Mouse (Mus musculus): ENCODE results near the gene Kif26b.

Gene Kif26b

DNA sequence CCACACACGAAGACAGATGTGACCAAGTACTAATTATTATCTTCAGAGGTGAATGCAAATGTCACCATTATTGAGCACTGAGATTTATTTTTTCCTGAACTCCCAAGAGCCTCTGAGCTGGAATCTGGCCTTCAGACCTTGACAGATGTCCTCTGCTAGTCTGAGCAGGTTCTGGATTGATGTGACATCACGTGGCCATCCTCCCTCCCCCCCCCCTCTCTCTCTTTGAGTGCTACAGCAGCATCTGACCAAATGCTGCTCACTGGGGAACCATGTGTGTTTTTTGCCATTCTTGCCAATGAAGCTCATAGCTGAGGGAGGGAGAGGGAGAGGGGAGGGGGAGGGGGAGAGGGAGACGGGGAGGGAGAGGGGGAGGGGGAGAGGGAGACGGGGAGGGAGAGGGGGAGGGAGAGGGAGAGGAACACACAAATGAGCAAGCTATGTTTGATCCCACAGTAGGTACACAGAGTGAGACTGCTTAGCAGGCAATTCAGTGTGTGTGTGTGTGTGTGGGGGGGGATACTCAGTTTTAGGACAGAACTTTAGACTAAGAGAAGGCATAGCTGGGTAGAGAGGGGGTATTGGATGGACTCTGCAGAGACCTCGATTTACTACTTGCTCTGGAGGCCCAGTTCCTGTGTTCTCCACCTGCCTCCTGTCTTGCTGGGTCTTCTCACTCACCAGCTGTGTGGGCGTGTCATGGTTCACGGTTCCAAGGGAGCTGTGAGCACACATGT is 241.9 kb downstream of the Kif26b start:
- no peak for DNase-seq (ENCODE audit: low spot score)

DNA sequence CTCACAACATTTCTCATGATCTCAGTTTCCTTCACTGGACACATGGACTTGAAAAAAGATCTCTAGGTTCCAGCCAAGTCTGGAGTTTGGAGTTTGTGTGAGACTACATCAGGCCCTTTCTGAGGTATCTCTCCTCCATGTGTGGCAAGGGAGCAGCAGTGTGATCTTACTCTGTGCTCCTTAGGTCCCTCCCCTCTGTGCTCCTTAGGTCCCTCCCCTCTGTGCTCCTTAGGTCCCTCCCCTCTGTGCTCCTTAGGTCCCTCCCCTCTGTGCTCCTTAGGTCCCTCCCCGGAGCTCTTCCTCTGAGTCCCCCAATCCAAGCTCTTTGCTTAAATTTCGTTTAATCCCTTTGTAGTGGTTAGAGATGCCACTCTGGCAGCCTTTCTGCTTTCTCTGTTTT is 250.8 kb downstream of the Kif26b start:
- no peak for DNase-seq (ENCODE audit: low spot score)

DNA sequence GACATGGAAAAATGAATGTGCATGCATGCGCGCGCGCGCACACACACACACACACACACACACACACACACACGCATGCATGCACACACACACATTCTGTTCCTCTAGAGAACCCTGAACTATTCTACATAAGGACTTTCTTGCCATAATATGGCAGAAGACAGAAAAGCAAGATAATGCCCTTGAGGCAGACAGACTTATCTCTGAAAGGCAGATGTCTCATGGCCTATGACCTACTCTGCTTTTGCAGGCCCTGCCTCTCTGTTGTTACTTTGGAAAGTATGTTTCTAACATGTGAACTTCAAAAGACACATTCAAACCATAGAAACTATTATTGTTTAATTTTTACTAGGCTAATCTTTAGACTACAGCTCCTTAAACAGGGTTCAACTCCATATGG is 255.1 kb downstream of the Kif26b start:
- DNase-seq (ENCODE audit: low spot score): no peak

DNA sequence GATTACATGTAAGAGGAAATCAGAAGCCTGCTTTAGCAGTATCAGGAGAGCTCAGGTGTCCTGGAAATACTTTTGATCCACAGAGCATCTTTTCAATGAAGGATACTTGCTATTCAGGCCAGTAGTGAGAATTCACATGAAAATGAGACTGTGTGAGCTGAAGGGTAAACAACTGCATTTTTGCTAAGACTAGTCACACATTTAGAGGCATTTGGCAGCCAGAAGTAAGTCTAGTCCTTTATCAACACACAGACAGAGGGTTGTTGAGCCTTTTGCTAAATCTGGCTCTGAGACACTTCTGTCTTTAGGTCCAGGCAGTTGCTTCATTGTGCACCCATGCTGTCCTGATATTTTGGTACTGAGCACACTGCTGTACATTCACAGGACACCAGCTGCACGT is 262.3 kb downstream of the Kif26b start:
- DNase-seq (ENCODE audit: low spot score): no peak

DNA sequence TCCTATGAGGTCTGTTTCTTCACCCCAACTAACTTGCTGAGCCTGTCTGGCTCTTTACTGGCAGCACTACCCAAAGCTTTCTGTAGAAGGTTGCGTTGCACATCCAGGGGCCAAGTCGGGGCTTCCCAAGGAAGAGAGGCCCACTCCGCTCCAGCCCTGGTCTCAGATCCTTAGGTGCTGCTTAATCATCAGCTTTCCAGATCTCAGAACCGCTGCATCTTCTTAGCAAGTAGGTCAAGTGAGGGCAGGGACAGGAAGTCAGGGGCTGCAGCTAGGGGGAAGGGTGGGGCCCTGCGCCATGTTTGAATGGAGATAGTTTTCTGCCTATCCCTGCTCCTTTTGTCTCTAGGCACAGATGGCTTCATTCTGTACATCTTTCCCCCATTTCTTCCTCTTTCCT is 263.8 kb downstream of the Kif26b start:
- no peak for DNase-seq (ENCODE audit: low spot score)

DNA sequence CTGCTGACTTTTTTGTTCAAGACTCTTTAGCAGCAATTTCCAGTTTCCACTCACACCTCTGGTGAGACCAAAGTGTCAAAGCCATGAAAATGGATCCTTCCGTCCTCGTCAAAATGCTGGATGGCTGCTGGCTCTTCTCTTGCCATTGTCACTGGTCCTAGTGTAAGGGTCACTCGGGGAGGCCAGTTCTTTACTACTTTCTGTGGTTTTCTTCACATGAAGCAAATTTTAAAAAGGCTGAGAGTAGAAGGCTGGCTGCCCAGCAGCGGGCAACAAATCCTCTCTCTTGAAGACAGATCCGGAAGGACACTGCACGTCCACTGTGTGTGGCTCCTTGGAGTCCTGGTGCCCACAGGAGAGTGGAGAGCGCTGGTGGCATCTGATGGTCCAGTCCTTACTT is 265.9 kb downstream of the Kif26b start:
- DNase-seq (ENCODE audit: low spot score): no peak

DNA sequence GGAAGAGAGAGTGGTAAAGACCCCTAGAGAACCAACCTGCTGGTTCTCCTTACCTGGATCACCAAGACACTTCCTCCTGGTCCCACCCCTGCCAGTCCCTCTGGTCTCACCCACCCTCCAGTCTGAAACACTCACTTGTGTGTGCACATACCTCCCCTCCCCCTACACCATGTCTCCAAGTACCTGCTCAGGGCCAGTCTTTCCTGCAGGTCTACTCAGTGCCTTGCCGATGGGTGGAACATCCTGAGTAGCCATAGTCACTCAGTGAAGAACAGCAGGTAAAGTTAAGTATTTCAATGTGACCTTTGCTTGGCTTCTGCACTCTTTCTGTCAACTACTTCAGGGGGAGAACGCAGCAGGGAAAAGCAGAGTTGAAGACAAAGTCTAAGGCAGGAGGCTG is 268.5 kb downstream of the Kif26b start:
- no peak for DNase-seq (ENCODE audit: low spot score)

DNA sequence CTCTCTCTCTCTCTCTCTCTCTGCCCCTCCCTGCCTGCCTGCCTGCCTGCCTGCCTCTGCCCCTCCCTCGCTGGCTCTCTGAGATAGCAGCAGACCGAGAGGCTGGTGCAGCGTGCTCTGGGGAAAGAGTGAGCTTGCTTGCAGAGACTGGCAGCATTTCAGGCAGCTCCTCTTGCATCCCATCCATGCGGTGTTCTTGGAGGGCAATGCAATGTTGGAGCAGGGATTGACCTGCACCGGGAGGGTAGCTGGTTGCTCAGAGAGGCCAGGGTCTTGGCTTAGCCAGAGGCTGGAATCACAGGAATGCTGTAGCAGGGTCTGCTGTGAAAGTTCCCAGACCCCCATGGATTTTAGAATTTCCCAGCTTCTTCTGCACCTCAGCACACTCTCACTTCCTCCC is 269.4 kb downstream of the Kif26b start:
- no peak for DNase-seq (ENCODE audit: low spot score)

DNA sequence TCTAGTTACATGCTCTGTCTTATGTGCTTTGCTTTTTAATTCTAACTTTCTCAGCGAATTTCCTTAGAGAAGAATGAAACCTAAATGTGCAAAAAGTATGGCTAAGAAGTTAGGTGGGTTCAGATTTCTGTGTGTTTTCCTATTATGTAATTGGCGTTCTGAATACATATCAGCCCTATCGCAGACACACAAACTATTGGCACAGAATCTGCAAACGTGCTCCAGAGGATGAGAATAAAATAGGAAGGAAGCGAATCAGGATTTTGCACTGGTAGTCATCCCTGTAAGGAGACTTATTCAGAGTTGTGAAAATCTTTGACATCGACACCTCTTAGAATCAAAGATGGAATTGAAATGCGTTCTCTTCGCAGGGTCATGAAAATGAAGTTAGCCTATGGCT is 270.0 kb downstream of the Kif26b start:
- DNase-seq (ENCODE audit: low spot score): no peak

DNA sequence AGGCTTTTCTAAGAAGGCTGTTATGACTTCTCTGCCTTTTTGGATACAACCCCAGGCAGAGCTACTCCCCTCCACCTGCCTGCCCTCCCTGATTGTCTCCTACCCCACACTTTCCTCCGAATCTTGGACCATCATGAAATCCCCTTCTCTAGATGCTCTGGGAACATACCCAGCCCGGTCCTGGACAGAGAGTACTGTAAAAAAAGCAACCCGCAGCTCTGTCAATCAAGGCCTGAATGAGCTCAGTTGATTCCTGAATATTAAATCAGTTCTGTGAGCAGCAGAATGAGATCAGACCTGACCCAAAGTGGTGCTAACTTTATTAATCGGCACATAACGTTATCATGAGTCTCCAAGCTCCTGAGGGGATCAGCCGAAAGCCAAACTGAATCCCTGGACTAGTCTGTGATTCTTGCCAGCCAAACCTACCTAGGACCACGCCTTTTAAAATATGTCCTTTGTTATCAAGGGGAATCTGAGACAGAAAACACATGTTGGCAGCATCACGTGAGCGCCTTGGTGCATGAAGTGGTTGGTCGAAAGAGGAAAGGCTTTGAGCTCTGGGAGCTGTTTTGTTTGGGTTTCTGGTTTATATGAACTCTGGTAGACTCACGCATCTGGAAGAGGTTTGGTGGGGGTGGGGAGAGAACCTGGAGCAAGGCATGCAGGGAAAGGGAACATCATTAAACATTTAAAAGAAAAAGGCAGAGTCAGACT is 271.1 kb downstream of the Kif26b start:
- DNase-seq (ENCODE audit: low spot score): no peak

DNA sequence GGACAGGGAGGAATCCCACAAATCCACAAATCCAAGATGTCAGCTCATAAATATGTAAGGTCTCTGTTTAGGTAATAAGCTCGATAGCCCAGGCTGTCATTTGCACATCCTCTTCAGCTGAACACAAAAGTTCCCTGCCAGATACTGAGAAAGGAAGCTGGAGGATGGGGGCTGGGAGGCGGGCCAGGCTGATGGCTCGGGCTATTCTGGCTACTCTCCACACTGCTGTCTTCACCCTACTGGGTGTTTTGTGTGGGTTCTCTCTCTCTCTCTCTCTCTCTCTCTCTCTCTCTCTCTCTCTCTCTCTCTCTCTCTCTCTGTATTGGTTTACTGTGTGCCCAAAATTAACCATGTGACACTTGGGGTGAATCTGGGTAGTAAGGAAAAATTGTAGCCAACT is 274.2 kb downstream of the Kif26b start:
- DNase-seq (ENCODE audit: low spot score): no peak

DNA sequence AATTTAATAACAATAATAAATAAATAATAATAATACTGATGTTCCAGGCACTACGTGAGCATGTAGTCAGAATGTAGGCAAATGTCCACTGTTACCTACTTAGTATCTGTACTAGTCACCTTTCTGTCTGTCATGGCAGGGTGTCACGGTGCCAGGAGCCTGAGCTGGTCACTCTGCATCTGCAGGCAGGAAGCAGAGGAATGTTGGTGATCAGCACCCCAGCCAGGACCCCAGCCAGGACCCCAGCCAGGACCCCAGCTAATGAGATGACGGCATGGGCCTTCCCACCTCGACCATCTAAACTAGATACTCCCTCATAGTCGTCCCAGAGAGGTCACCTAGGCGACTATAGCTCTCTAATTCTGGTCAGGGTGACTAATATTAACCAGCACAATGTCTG is 288.6 kb downstream of the Kif26b start:
- no peak for DNase-seq (ENCODE audit: low spot score)

DNA sequence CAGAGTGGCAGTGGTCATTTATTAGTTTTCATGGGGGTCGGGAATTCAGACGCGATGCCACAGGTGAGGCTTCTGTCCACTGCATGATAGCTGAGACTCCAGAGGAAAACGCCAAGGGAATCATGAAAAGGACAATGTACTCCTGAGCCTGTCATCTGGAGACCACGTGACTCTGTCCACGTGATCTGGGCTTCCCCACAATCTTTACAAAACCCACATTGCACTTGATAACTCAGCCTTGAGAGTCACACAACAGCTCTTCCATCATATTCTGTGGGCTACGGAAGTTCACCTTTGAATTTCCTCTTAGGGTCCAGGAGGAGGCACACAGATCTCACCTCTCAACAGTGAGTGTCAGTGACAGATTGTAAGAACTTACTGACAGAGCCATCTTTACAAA is 290.1 kb downstream of the Kif26b start:
- no peak for DNase-seq (ENCODE audit: low spot score)

DNA sequence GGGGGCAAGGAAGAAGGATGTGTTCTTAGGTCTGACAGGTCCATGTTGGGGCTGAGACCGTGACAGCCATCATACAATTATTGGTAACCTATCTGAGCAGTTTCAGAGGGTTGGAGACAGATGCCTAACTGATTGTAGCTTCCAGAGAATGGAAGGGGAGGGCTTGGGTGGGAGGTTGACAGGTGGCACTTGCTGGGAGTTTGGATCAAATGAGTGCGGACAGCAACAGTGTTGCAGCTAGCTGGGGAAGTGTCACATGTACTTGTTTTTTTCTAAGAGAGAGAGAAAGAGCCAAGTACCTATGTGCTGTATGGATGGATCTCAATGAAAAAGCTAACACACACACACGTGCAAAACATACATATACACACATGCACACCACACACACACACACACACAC is 291.2 kb downstream of the Kif26b start:
- no peak for DNase-seq (ENCODE audit: low spot score)

DNA sequence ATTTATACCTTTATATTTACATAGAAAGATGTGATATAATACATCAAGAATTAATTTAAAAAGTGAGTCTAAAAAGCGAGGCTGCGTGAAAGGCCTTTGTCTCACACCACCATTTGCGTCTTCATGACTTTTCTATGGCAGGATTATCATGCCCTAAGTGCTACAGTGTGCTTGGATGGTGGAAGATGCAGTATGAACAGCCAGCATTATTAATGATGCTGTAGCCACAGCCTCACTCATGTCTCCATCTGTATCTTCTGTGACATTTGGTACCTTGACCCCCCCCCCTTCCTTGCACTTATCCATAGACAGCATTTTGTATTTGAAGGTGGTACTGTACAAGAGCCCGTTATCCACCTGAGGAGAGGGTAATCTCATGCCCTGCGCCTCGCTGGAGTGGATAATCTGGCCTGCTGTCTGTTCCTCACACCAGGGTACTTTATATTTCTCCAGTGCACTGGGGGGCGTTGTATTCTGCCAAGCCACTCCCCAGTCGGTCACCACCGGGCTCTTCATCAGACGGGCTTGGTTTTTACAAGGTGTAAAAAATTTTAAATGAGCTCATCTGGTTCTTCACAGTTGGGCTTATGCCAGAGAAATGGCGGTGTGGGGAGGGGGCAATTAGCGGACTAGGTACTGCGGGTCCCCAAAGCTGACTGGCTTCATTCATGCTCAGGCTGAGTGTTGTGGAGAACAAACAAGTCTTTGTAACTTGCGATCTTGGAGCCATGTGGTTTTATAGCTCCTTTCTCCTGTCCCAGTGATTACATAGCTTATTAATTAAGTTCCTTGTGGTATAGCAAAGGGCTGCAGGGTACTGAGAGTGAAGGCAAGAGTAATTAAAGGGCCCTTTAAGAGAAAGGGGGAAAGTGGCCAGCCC is 291.9 kb downstream of the Kif26b start:
- DNase-seq (ENCODE audit: low spot score): no peak

DNA sequence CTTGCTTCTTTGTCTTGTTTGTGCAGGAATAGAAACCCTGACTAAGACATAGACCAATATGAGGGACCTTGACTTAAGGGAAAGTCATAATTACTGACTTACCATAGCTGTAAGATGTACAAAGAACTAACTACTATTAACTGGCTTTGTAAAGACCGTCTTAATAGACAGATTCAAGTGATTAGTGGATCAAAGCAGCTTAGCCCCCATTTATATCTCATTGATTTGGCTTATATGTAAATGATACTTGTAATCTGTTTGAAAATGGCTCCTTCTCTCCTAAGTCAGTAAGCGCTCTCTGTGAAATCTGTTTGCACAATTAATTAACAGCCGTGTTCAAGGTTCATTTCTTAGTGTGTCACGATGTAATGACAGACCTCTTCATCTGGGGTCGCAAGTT is 295.9 kb downstream of the Kif26b start:
- DNase-seq (ENCODE audit: low spot score): no peak

DNA sequence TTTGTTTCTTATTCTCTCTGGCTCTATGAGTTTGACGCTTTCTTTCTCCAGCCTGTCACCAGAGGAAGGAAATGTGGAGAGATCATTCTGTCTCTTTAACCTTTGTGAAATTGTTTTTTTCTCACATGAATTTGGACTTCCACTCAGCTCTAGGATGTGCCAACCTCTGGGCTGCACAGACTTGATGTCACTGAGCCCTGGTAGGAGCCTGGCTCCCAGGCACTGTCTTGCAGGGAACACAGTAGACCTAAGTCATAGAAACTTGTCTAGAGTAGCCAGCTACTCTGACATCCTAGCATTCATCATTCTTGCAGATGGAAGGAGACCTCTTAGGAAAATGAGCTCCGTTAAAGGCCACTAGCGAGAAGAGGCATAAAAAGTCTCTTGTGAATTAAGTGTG is 298.3 kb downstream of the Kif26b start:
- no peak for DNase-seq (ENCODE audit: low spot score)

DNA sequence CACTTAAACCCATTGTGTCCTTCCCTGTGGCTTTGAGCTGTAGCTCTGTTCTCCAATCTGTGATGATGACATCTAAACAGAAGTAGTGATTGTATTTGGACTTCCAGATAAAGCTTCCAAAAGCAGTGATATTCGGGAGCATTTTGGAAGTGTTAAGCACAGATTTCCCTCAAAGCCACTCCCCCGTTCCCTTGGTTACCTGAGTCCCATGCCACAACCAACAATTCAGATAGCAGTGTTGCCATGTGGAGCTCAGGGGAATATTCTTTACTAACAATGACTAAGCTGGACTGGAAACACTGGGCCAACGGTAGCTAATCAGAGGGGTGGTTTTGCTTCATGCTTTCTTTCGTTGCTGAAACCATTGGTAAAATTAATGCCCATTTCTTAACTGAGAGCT is 300.5 kb downstream of the Kif26b start:
- no peak for DNase-seq (ENCODE audit: low spot score)

DNA sequence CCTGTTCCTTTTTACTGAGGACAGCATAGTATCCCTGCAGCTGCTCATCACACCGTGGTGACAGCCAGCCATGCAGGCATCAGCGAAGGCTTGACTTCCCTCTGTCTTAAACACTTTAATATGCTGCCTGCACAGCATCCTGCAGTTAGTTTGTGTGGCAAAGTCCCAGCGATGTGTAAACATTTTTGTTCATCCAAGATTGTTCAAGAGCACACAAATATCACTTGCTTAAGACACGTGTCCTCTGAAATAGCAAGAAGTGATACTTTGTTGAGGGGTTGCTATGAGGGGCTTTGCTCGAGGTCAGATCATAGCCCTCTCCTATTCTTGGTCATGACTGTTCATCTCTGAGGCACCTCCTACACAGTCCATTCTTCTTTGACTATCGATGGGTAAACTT is 303.6 kb downstream of the Kif26b start:
- no peak for DNase-seq (ENCODE audit: low spot score)

DNA sequence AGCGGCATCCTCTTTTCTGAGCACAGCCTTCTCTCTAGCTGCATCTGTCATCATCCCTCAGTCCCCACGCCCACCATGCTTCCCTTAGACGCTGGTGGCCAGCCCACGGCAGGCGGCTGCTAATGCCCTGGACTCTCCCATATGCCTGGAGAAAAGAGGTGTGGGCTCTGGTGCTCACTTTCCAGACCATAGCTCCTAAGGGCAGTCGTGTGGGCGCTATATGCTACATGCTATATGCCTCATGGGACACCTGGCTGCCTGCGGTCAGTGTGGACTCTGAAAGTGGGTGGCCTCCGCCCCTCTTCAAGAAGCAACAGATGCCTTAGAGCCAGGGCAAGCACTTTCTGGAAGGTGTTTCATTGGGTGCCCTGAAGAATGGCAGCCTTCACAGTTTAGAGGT is 306.9 kb downstream of the Kif26b start:
- no peak for DNase-seq (ENCODE audit: low spot score)

DNA sequence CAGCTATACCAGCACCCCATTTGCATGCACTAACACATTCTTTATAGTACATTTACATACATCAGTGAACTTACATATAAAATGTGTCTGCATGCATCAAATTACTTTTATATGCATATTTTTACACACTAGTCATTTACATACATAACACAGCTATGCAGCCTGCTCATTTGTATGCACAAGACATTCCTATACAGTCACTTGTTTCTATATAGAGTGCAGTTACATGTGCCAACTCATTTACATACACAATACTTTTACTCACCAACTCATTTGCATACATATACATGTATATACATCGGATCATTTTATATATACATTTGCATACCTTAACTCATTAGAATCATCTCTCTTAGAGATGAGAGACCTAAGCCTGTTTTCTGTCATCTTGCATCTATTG is 308.1 kb downstream of the Kif26b start:
- DNase-seq (ENCODE audit: low spot score): no peak

DNA sequence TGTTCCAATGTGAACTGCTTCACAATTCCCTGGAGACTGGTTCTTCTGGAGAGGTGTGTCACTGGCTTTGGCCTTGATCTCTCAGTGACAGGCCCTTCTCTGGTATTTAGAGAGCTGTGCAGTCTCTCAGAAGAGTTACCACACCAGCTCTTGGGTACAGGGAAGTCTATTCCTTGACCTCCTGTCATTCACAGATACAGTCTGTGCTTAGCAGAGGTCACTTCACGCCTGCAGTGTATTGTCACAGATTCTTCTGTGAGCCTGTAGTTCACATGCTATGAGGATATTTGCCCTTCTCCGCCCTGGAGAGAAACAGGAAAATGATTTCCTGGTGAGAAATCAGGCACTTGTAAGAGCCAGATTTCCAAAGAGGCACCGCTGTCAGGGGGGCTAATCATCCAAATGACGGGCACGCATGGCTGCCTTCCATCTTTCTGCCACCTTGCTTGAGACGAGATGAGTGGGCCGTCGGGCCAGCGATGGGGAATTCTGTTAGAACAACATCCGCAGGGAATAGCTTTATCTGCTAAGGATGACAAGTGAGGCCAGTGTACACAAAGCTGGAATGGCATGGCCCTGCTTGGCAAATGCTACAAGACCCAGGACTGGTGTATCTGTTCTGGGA is 309.9 kb downstream of the Kif26b start:
- no peak for DNase-seq (ENCODE audit: low spot score)

DNA sequence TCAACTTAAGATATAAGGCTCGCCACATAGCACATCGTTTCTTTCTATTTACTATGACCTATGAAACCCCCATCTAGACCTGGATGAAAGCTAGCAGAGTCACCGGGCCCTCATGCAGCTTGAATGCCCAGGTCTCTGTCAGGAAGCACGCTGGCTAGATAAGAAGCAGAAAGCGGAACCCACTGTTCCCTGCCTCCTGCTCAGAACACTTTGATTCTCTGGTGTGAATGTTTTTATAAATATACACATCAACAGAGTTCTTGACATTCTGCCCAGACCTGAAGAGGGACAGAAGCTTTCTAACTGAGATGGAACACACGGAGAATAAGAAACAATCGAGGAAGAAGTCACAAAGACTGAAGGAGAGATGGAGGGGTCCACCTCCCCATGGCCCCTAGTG is 311.4 kb downstream of the Kif26b start:
- no peak for DNase-seq (ENCODE audit: low spot score)

Measured in testis, postnatal 10 days (tissue).